Mouse (Mus musculus): ENCODE data around the gene Rngtt.

- TF ChIP-seq CTCF (IDR thresholded peaks at IDR 0.05; ENCODE audit: control insufficient read depth, insufficient read depth, insufficient read length) (no peak), CEBPB (IDR thresholded peaks at IDR 0.05; ENCODE audit: low read depth) (no peak), USF1 (IDR thresholded peaks at IDR 0.05; ENCODE audit: low read depth) (no peak)
Observed at GRCm38 (mm10) chr4:33289106-33289650, 20.9 kb upstream of the Rngtt start.

Data from C2C12 (cell line).